Mouse (Mus musculus): ENCODE results near the gene Apobec2. TPM values are rescaled to one million over a fixed set of nuclear protein-coding genes. Genes with fewer than 3 reads are reported as not detected.

Apobec2 gene
- total RNA-seq, 4 experiments from 2014 or later = 0.52 TPM; not detected in 3

Other genes with a start within 250 kb of the Apobec2 start
- gene Trem1, start 200.2 kb downstream of the Apobec2 start, total RNA-seq (2022) = under 1 TPM in 1 of 4 experiments, not detected in 3; 0.21 TPM
- under 1 TPM in 2 of 4 experiments, not detected in 2; 0.51 to 0.57 TPM for gene Trem3, start 185.2 kb downstream of the Apobec2 start, total RNA-seq (2022)
- not detected for gene Treml4, start 168.6 kb downstream of the Apobec2 start, total RNA-seq (2022)
- gene Treml2, start 133.4 kb downstream of the Apobec2 start, total RNA-seq (2022) = 1 to 10 TPM in 2 of 4 experiments, under 1 TPM in 2; 0.28 to 1.9 (median 0.87) TPM
- gene B430306N03Rik, start 116.8 kb downstream of the Apobec2 start, total RNA-seq (2022) = under 1 TPM in 3 of 4 experiments, not detected in 1; 0.15 to 1.00 (median 0.16) TPM
- gene Trem2, start 86.5 kb downstream of the Apobec2 start, total RNA-seq (2022) = 100 to 1,000 TPM in 1 of 4 experiments, 10 to 100 TPM in 3; 12.6 to 115 (median 56.3) TPM
- gene Treml1, start 73.0 kb downstream of the Apobec2 start, total RNA-seq (2022) = under 1 TPM in 3 of 4 experiments, not detected in 1; 0.46 to 0.72 (median 0.61) TPM
- 10 to 100 TPM; 20.6 to 29.3 (median 24.4) TPM for gene Nfya, start 23.0 kb downstream of the Apobec2 start, total RNA-seq (2022)
- gene Oard1, start 22.9 kb downstream of the Apobec2 start, total RNA-seq (2022) = 10 to 100 TPM; 15.1 to 16.4 (median 15.8) TPM
- not detected for gene Tspo2, start 18.6 kb upstream of the Apobec2 start, total RNA-seq (2022)
- under 1 TPM; 0.22 to 0.67 (median 0.31) TPM for gene Unc5cl, start 22.0 kb upstream of the Apobec2 start, total RNA-seq (2022)